ENCODE assay signal across 8 mouse cellular contexts in the genomic region with DNA sequence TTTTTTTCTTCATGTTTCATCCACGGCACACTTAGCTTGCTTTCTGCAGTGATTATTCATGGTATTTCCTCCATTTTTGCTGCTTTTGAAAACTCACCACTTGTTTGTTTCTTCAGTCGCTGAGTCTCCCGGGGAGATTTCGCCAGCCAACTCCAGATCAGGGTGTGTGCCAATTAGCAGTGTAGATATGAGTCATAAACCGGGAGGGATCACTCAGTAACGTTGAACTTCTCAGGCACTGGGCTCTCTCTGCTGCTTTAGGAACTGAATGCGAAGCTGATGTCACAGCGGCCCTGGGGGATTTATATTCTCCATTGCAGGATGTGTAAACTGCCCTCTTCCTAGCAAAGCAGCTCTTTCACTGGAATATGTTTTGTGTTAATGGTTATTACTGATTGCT. TPM values are rescaled to one million over a fixed set of nuclear protein-coding genes. Genes with fewer than 3 reads are reported as not detected.
A peak's percentile ranks its signal among the peaks of the same experiment; 100 is the strongest.
DNase-seq lines count a peak whose midpoint lies in the region; ATAC-seq lines count a peak whose summit lies in the region.

No protein-coding gene starts in this region.

- no peaks in the 10 kb centered on the region for H3K9me3 ChIP-seq in heart, embryonic 16.5 days (replicated peaks; ENCODE audit: control insufficient read depth, low read length)
- H3K9me3 ChIP-seq in stomach, embryonic 16.5 days (replicated peaks; ENCODE audit: control insufficient read depth, low read length), result no peaks in the 10 kb centered on the region
- H3K9me3 ChIP-seq in hindbrain, embryonic 12.5 days (replicated peaks), result no peaks in the 10 kb centered on the region

- H3K27ac ChIP-seq in heart, embryonic 16.5 days (ENCODE audit: low read length), result 0 out of 2 replicates have a peak overlapping the region, but pooled peaks have one; percentile 16
- peak overlapping the region; percentile 56 for H3K27ac ChIP-seq in stomach, embryonic 16.5 days (ENCODE audit: low read length)
- H3K27ac ChIP-seq in hindbrain, embryonic 12.5 days, result no peak overlapping the region

- H3K4me2 ChIP-seq in heart, embryonic 16.5 days (ENCODE audit: low read depth, low read length), result no peak overlapping the region
- no peak overlapping the region for H3K4me2 ChIP-seq in stomach, embryonic 16.5 days (ENCODE audit: low read depth, low read length)
- no peak overlapping the region for H3K4me2 ChIP-seq in hindbrain, embryonic 12.5 days (replicated peaks)

- intact Hi-C loops in left cerebral cortex, postnatal 36 days (cut with DNase I), result no loop called here

- no peak overlapping the region for H3K9ac ChIP-seq in heart, embryonic 16.5 days (ENCODE audit: low read length)
- H3K9ac ChIP-seq in stomach, embryonic 16.5 days (ENCODE audit: low read length), result no peak overlapping the region
- no peak overlapping the region for H3K9ac ChIP-seq in hindbrain, embryonic 12.5 days

- no peaks in the 10 kb centered on the region for H3K36me3 ChIP-seq in heart, embryonic 16.5 days (ENCODE audit: control insufficient read depth, insufficient read depth)
- no peaks in the 10 kb centered on the region for H3K36me3 ChIP-seq in stomach, embryonic 16.5 days (ENCODE audit: control insufficient read depth, insufficient read depth, low read length)
- H3K36me3 ChIP-seq in hindbrain, embryonic 12.5 days, result no peaks in the 10 kb centered on the region

- WGBS in heart, embryonic 16.5 days, result 47% methylated on average over 8 of the region's 8 CpGs
- WGBS in stomach, embryonic 16.5 days, result 39% methylated on average over 8 of the region's 8 CpGs
- WGBS in hindbrain, embryonic 12.5 days, result 80% methylated on average over 8 of the region's 8 CpGs

- H3K4me3 ChIP-seq in heart, embryonic 16.5 days (ENCODE audit: low read length), result no peak overlapping the region
- H3K4me3 ChIP-seq in stomach, embryonic 16.5 days (replicated peaks; ENCODE audit: low read length), result no peak overlapping the region
- no peak overlapping the region for H3K4me3 ChIP-seq in hindbrain, embryonic 12.5 days

- H3K27me3 ChIP-seq in heart, embryonic 16.5 days (ENCODE audit: control insufficient read depth, insufficient read depth, low read length), result no peaks in the 10 kb centered on the region
- no peaks in the 10 kb centered on the region for H3K27me3 ChIP-seq in stomach, embryonic 16.5 days (ENCODE audit: control insufficient read depth, insufficient read depth, low read length)
- no peaks in the 10 kb centered on the region for H3K27me3 ChIP-seq in hindbrain, embryonic 12.5 days

- ATAC-seq in frontal cortex, adult (ENCODE audit: low TSS enrichment), result peak; percentile 91
- ATAC-seq in heart, embryonic 16.5 days (replicated peaks; ENCODE audit: extremely low read depth, insufficient read depth, low FRiP score), result no peak
- ATAC-seq in stomach, embryonic 16.5 days (ENCODE audit: insufficient read depth, low FRiP score), result peak; percentile 78
- no peak for ATAC-seq in hindbrain, embryonic 12.5 days (ENCODE audit: low FRiP score)
- ATAC-seq in activated CD4-positive, CD25-positive, alpha-beta regulatory T cell, adult 4 months, result no peak

- H3K4me1 ChIP-seq in heart, embryonic 16.5 days (ENCODE audit: control insufficient read depth, insufficient read depth, low read length), result peaks cover 2% of the 10 kb centered on the region; the same call in 1 of the 2 replicates
- H3K4me1 ChIP-seq in stomach, embryonic 16.5 days (ENCODE audit: control insufficient read depth, insufficient read depth, low read length), result peaks cover 6% of the 10 kb centered on the region; the same call in 1 of the 2 replicates
- H3K4me1 ChIP-seq in hindbrain, embryonic 12.5 days, result no peaks in the 10 kb centered on the region

- DNase-seq in frontal cortex, postnatal 25 days (ENCODE audit: low spot score in 2 of 2), result no peak
- peak; percentile 73 for DNase-seq in adrenal gland, postnatal 10 days
- peak; percentile 19 to 26 for DNase-seq in left cerebral cortex, postnatal 36 days (ENCODE audit: low spot score in 2 of 2)

RNA-seq across cellular contexts. Expression of a gene that starts 15.8 kb away (rescaled TPM):
- total RNA-seq in adrenal gland, postnatal 10 days (2021), result 10 to 100 TPM; 10.1 to 13.1 TPM
- polyA plus RNA-seq in heart, embryonic 16.5 days (2015; fragmentation: Nextera tagmentation; extraction: Ambion mirVana), result 2.6 and 2.9 TPM in 2 replicates
- 1 to 10 TPM; 3.9 to 4.5 TPM for total RNA-seq in left cerebral cortex, postnatal 36 days (2021)
- polyA plus RNA-seq in stomach, embryonic 16.5 days (2015; fragmentation: Nextera tagmentation; extraction: Ambion mirVana), result 11.2 and 12.1 TPM in 2 replicates
- polyA plus RNA-seq in hindbrain, embryonic 12.5 days (2016; fragmentation: Nextera tagmentation; extraction: Ambion mirVana), result 4.4 and 6.0 TPM in 2 replicates
- polyA plus RNA-seq in activated CD4-positive, CD25-positive, alpha-beta regulatory T cell, adult 4 months (2017; shearing (Covaris generic)), result under 1 TPM; 0.55 to 0.69 TPM

Comparison
In these comparisons a context has a peak if more than half of its experiments do, and no peak if none do; other contexts are left out.
1. ATAC-seq: peak in frontal cortex, adult (single experiment) and stomach, embryonic 16.5 days (single experiment); none in heart, embryonic 16.5 days (single experiment), hindbrain, embryonic 12.5 days (single experiment) and activated CD4-positive, CD25-positive, alpha-beta regulatory T cell, adult 4 months (single experiment).
2. DNase-seq: peak in adrenal gland, postnatal 10 days (single experiment) and left cerebral cortex, postnatal 36 days (2 of 2); none in frontal cortex, postnatal 25 days (0 of 2).